Mouse (Mus musculus): Measurements from ENCODE around the gene Pdf. TPM values are rescaled to one million over a fixed set of nuclear protein-coding genes. Genes with fewer than 3 reads are reported as not detected.

Pdf gene
- 62.8 TPM for polyA plus RNA-seq (2014; fragmentation: Illumina TruSeq; extraction: RNeasy Lipid Tissue Mini Kit (QIAGEN cat#74804))

GRCm38 (mm10) chr8:107048061-107048941, at the start of gene Pdf:
Pdf (minus strand) TSS chr8:107048614.

DNA sequence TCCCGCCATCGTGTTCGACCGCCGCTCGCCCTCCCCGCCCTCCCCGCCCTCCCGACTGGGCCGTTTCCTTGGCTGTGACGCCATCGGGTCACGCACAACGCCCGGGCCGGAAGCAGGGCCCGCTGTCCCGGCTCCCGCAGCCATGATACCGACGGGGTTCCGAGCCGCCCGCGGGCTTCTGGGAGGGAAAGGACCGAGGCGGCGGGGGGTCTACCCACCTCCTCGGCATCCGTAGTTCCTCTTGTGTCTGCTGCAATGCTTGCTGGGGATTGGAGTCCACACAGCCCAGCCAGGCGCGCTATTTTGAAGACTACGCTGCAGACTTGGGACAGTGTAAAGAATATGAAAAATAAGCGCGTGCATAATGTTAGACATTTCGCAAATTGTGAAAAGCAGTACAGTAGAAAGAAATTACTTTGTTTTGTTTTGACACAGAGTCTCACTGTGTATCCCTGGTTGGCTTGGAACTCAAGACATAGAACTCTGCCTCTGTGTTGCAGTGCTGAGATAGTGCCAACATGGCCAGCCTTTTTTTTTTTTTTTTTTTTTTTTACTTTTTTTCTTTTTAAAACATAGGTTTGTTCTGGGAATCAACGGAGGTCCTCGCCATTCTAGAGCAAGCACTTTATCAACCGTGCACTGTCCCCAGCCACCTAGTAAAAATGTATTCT, 48.1 kb upstream of the Pdf start, which contains the start of gene Terf2:
Gene Terf2, minus strand, starts transcription at position 182 of the 671 bp plus-strand sequence.

GRCm38 (mm10) chr8:107065511-107066496, 17.4 kb upstream of the Pdf start, which contains the start of gene Tmed6:
Tmed6 (minus strand) TSS chr8:107065644.

GRCm38 (mm10) chr8:107056076-107056972, 7.9 kb upstream of the Pdf start, which contains the start of the genes Cog8 and Nip7:
Cog8 (minus strand) TSS chr8:107056689.
Nip7 (plus strand) TSS chr8:107056877.

GRCm38 (mm10) chr8:107030650-107031576, 17.5 kb downstream of the Pdf start, which contains the start of gene Vps4a:
Vps4a (plus strand) TSS chr8:107031222.

Other genes starting within 250 kb of the Pdf start
- gene Has3, start 178.4 kb downstream of the Pdf start, polyA plus RNA-seq (2014; fragmentation: Illumina TruSeq; extraction: RNeasy Lipid Tissue Mini Kit (QIAGEN cat#74804)), result 1.4 TPM
- 40.8 TPM for gene Utp4, start 155.0 kb downstream of the Pdf start, polyA plus RNA-seq (2014; fragmentation: Illumina TruSeq; extraction: RNeasy Lipid Tissue Mini Kit (QIAGEN cat#74804))
- 61.9 TPM for gene Sntb2, start 112.9 kb downstream of the Pdf start, polyA plus RNA-seq (2014; fragmentation: Illumina TruSeq; extraction: RNeasy Lipid Tissue Mini Kit (QIAGEN cat#74804))
- 36.2 TPM for gene Vps4a, start 17.4 kb downstream of the Pdf start, polyA plus RNA-seq (2014; fragmentation: Illumina TruSeq; extraction: RNeasy Lipid Tissue Mini Kit (QIAGEN cat#74804))
- 23.3 TPM for gene Cog8, start 8.1 kb upstream of the Pdf start, polyA plus RNA-seq (2014; fragmentation: Illumina TruSeq; extraction: RNeasy Lipid Tissue Mini Kit (QIAGEN cat#74804))
- 19.2 TPM for gene Nip7, start 8.3 kb upstream of the Pdf start, polyA plus RNA-seq (2014; fragmentation: Illumina TruSeq; extraction: RNeasy Lipid Tissue Mini Kit (QIAGEN cat#74804))
- not detected for gene Tmed6, start 17.0 kb upstream of the Pdf start, polyA plus RNA-seq (2014; fragmentation: Illumina TruSeq; extraction: RNeasy Lipid Tissue Mini Kit (QIAGEN cat#74804))
- 39.3 TPM for gene Terf2, start 47.9 kb upstream of the Pdf start, polyA plus RNA-seq (2014; fragmentation: Illumina TruSeq; extraction: RNeasy Lipid Tissue Mini Kit (QIAGEN cat#74804))
- gene Cyb5b, start 102.0 kb upstream of the Pdf start, polyA plus RNA-seq (2014; fragmentation: Illumina TruSeq; extraction: RNeasy Lipid Tissue Mini Kit (QIAGEN cat#74804)), result 239 TPM
- 145 TPM for gene Nfat5, start 244.9 kb upstream of the Pdf start, polyA plus RNA-seq (2014; fragmentation: Illumina TruSeq; extraction: RNeasy Lipid Tissue Mini Kit (QIAGEN cat#74804))